Mouse (Mus musculus) central nervous system, embryonic 18 days (tissue): ENCODE results near the gene Fam234a. TPM values are rescaled to one million over a fixed set of nuclear protein-coding genes. Genes with fewer than 3 reads are reported as not detected.

ENCODE experiments used
- polyA plus RNA-seq: library from polyadenylated mRNA; depleted of rRNA; stranded (reverse); fragments of >200 nt; gene quantifications from 2 replicates; pipeline ENCODE4 v1.2.3, GENCODE M21; 2012; rRNA removed

The Fam234a gene
- polyA plus RNA-seq = 25.7 and 26.1 TPM in 2 replicates

DNA sequence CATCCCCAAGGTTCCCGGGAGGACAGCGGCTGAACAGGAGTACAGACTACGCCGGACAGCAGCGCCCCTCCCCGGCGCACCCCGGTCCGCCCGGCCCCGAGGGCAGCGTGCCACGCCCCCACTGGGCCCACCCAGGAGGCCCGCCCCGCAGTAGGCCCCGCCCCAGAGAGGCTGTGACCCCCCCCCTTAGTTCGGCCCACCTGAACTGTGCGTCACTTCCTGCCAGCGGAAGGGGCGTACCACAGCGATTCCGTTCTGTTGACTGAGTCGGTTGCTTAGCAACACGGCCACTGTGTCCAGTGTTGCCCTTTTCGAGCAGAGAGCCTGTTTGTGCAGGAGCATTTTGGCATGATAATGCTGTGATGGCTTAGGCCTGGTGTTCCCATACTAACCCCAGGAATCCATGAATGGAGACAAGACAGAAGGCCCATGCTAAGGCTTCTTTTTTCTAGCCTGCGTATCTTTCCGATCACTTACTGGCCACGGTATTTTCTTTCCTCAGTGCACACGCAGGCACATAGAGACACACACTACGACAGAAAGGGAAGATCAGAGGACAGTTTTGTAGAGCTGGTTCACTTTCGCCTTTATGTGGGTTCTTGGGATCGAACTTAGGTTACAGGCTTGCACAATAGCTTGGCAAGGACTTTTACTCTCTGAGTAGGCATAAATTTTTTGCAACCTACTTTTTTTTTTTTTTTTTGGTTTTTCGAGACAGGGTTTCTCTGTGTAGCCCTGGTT, at the start of gene Fam234a:
Fam234a (minus strand) TSS at position 142 of the 741 bp plus-strand sequence.

DNA sequence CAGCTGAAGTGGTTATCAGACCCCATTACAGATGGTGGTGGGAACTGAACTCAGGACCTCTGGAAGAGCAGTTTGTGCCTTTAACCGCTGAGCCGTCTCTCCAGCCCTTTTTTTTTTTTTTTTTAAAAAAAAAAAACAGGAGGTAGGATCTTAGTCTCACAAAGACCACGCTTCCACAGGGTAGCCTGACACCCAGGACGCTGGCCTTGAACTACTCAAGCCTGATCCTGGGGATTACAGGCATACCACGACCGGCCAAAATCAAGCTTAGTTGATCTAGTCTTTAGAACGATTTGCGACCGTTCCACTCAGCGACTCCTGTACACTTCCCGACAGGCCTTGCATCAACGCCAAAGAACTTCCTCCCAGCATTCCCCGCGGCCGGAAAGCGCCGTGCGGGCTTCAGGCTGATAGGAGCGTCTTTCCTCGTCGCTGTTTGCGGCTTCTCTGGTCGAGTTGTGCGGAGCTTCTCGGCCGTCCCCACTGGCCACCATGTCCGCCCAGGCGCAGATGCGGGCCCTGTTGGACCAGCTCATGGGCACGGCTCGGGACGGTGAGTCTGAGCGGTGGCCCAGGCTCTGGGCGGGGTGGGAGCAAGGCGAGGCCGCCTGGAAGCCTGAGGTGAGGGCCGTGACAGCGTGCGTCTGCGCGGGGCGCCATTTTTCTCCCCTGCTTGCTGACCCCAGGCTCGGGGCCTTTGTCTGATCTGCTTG, 8.7 kb upstream of the Fam234a start, which contains the start of gene Luc7l:
Luc7l (plus strand) TSS at position 358 of the 713 bp plus-strand sequence.

DNA sequence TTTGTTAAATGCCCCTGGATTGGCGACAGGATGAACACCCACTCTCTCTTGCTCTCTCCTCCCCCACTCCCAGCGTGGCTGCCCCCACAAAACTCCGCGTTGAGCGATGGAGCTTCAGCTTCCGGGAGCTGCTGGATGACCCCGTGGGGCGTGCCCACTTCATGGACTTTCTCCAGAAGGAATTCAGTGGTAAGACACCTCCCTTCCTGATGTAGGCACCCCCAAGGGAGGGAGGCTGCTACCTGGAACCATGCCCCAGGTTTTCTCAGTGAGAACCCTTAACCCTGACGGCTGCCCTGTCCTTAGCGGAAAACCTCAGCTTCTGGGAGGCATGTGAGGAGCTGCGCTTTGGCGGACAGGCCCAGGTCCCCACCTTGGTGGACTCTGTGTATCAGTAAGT, 36.4 kb downstream of the Fam234a start, which contains the start of gene Arhgdig:
Arhgdig (minus strand) TSS at position 101 of the 400 bp plus-strand sequence.

DNA sequence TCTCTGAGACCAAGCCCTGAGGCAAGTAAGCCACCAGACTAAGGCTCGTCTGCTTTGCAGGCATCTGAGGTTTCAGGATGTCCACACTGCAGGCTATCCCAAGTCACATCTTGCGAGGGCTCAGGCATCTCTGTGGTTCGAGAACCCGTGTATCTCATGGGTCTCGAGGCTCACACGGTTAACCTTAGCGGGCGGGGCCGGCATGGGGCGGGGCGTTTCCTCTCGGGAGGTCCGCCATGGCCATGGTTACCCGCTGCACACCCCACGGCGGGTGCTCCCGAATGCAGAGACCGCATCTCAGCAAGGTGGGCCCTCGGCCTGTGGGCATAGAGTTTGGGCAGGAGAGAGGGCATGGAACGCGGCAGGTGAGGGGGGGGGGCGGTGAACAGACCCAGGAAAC, 41.3 kb downstream of the Fam234a start, which contains the start of gene Rgs11:
Rgs11 (plus strand) TSS at position 215 of the 400 bp plus-strand sequence.

DNA sequence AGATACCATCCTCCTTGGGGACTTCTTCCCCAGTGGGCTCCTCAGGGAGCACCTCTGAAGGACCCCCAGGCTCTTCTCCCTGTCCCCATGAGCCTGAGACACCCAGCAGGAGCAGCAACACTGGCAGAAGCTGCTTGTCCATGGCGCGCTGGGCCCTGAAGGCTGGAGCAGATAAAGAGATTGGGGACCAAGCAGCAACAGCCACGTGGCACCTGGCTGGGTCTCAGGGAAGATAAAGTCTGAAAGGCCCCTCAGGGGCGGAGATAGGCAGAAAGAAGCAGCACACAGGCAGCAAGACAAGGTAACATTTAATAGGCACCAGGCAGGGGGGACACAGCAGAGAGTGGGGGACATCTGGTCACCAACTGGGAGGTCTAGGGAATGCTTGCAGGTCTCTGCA, 45.1 kb downstream of the Fam234a start, which contains the start of gene Pdia2:
Pdia2 (minus strand) TSS at position 196 of the 400 bp plus-strand sequence.

Other genes starting within 250 kb of the Fam234a start
- 58.8 and 66.0 TPM in 2 replicates for gene Rab11fip3, start 174.7 kb downstream of the Fam234a start, polyA plus RNA-seq
- gene Decr2, start 153.9 kb downstream of the Fam234a start, polyA plus RNA-seq = 34.1 and 34.8 TPM in 2 replicates
- gene Nme4, start 148.6 kb downstream of the Fam234a start, polyA plus RNA-seq = 24.6 and 25.0 TPM in 2 replicates
- gene Tmem8, start 130.9 kb downstream of the Fam234a start, polyA plus RNA-seq = 9.5 and 10.5 TPM in 2 replicates
- gene Mrpl28, start 120.7 kb downstream of the Fam234a start, polyA plus RNA-seq = 100 and 106 TPM in 2 replicates
- 24.1 and 24.8 TPM in 2 replicates for gene Axin1, start 105.6 kb downstream of the Fam234a start, polyA plus RNA-seq
- gene Pdia2, start 45.2 kb downstream of the Fam234a start, polyA plus RNA-seq = 0.05 and 0.06 TPM in 2 replicates
- 25.8 and 30.9 TPM in 2 replicates for gene Rgs11, start 41.3 kb downstream of the Fam234a start, polyA plus RNA-seq
- 133 and 144 TPM in 2 replicates for gene Arhgdig, start 36.5 kb downstream of the Fam234a start, polyA plus RNA-seq
- 111 and 112 TPM in 2 replicates for gene Luc7l, start 8.7 kb upstream of the Fam234a start, polyA plus RNA-seq
- gene Neurl1b, start 170.6 kb upstream of the Fam234a start, polyA plus RNA-seq = 21.7 and 25.1 TPM in 2 replicates